24 mouse cellular contexts compared by ENCODE assay signal in the genomic region with DNA sequence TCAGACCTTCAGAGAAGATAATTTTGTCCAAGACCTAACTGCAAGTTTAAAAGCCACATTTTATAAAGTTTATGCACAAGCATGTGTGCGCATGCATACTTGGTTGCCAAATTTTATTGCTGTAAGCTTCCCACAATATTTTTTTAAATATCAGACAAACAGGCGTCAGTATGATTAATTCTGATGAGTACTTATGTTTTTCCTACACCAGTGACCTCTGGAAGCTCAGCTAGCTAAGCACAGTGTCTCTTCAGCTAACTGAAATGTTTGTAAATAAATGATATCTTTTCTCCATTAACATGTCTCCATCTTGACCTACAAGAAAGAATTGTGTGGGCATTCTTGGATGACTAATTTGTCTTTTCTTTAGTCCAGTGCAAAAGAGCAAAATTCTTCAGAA.
DNase-seq lines count a peak whose midpoint lies in the region; ATAC-seq and TF ChIP-seq lines count a peak whose summit lies in the region.
"Had no signal": no experiment of that assay in that cellular context is flagged by ENCODE, and none has a peak within 500 bp of the region (broad histone marks: within the 10 kb centered on the region; RNA-seq: fewer than 3 reads in every experiment).

No protein-coding gene starts in this region.

- no peak overlapping the region for H3K4me3 ChIP-seq in intestine, embryonic 16.5 days (ENCODE audit: low read length)
- H3K4me3 ChIP-seq in intestine, embryonic 15.5 days (replicated peaks) = no peak overlapping the region
- H3K4me3 ChIP-seq in lung, embryonic 15.5 days = no peak overlapping the region
- no peak overlapping the region for H3K4me3 ChIP-seq in lung, adult 2 months (replicated peaks; ENCODE audit: extremely low read depth, low read depth, low read length)
- no peak overlapping the region for H3K4me3 ChIP-seq in forebrain, embryonic 12.5 days (replicated peaks)
- H3K4me3 ChIP-seq: forebrain, embryonic 13.5 days; gastrocnemius, adult 2 months; hindbrain, embryonic 10.5 days; hindbrain, embryonic 13.5 days had no signal

- ATAC-seq in intestine, embryonic 16.5 days = peak; percentile 42; the same call in 1 of the 2 replicates
- no peak for ATAC-seq in intestine, embryonic 15.5 days
- ATAC-seq in lung, embryonic 15.5 days (ENCODE audit: borderline replicate concordance, extremely low read depth, low FRiP score, low TSS enrichment) = peak; percentile 67; the same call in 1 of the 2 replicates
- no peak for ATAC-seq in forebrain, embryonic 12.5 days (ENCODE audit: low FRiP score)
- ATAC-seq: activated CD4-positive, CD25-positive, alpha-beta regulatory T cell, adult 4 months; forebrain, embryonic 13.5 days; forebrain, embryonic 16.5 days; hindbrain, embryonic 16.5 days had no signal

- 49% methylated on average over 2 of the region's 2 CpGs for WGBS in intestine, embryonic 16.5 days
- WGBS in intestine, embryonic 15.5 days = 41% methylated on average over 2 of the region's 2 CpGs
- 40% methylated on average over 2 of the region's 2 CpGs for WGBS in lung, embryonic 15.5 days
- 78% methylated on average over 2 of the region's 2 CpGs for WGBS in lung, adult 2 months
- WGBS in forebrain, embryonic 12.5 days = 88% methylated on average over 2 of the region's 2 CpGs

- no peak for TF ChIP-seq CTCF in lung, adult 2 months (IDR thresholded peaks at IDR 0.05; ENCODE audit: insufficient read depth, low read length)

- H3K4me2 ChIP-seq in intestine, embryonic 16.5 days (ENCODE audit: low read depth, low read length) = no peak overlapping the region
- H3K4me2 ChIP-seq in intestine, embryonic 15.5 days (replicated peaks) = no peak overlapping the region
- H3K4me2 ChIP-seq in lung, embryonic 15.5 days = no peak overlapping the region
- H3K4me2 ChIP-seq in forebrain, embryonic 12.5 days = no peak overlapping the region
- H3K4me2 ChIP-seq: forebrain, embryonic 13.5 days; heart, embryonic 11.5 days; hindbrain, embryonic 13.5 days had no signal

- DNase-seq in lung, adult 2 months = no peak
- peak; percentile 45 for DNase-seq in 3T3-L1 (ENCODE audit: low read depth, low spot score)
- DNase-seq in adipocyte (ENCODE audit: low spot score) = peak; percentile 7
- DNase-seq in heart, postnatal 4 days = no peak
- DNase-seq: adrenal gland, postnatal 10 days; adrenal gland, postnatal 36 days; B cell, adult 2 months; cerebellum, adult 18-20 months; cerebellum, adult 9-10 months; cerebellum, postnatal 14 days; gastrocnemius, adult 2 months; gastrocnemius, postnatal 14 days; heart, adult 11 months had no signal

- H3K27ac ChIP-seq in intestine, embryonic 16.5 days (ENCODE audit: low read length) = no peak overlapping the region
- no peak overlapping the region for H3K27ac ChIP-seq in intestine, embryonic 15.5 days
- no peak overlapping the region for H3K27ac ChIP-seq in lung, embryonic 15.5 days
- no peak overlapping the region for H3K27ac ChIP-seq in forebrain, embryonic 12.5 days
- H3K27ac ChIP-seq: forebrain, embryonic 13.5 days; gastrocnemius, adult 2 months; hindbrain, embryonic 10.5 days; hindbrain, embryonic 13.5 days had no signal

- H3K9ac ChIP-seq in intestine, embryonic 16.5 days (ENCODE audit: low read depth, low read length) = no peak overlapping the region
- H3K9ac ChIP-seq in intestine, embryonic 15.5 days = no peak overlapping the region
- H3K9ac ChIP-seq in lung, embryonic 15.5 days = no peak overlapping the region
- H3K9ac ChIP-seq in forebrain, embryonic 12.5 days = no peak overlapping the region
- H3K9ac ChIP-seq: forebrain, embryonic 13.5 days; hindbrain, embryonic 13.5 days had no signal

- TF ChIP-seq POLR2A in lung, adult 2 months (IDR thresholded peaks at IDR 0.05; ENCODE audit: borderline replicate concordance, extremely low read depth, low read depth, low read length) = no peak

- no peaks in the 10 kb centered on the region for H3K36me3 ChIP-seq in intestine, embryonic 16.5 days (ENCODE audit: control insufficient read depth, insufficient read depth, low read length)
- no peaks in the 10 kb centered on the region for H3K36me3 ChIP-seq in intestine, embryonic 15.5 days
- no peaks in the 10 kb centered on the region for H3K36me3 ChIP-seq in lung, embryonic 15.5 days
- H3K36me3 ChIP-seq in forebrain, embryonic 12.5 days (replicated peaks) = no peaks in the 10 kb centered on the region
- H3K36me3 ChIP-seq: hindbrain, embryonic 10.5 days; hindbrain, embryonic 13.5 days had no signal

- H3K27me3 ChIP-seq in intestine, embryonic 16.5 days (replicated peaks; ENCODE audit: control insufficient read depth, insufficient read depth, low read length) = no peaks in the 10 kb centered on the region
- no peaks in the 10 kb centered on the region for H3K27me3 ChIP-seq in intestine, embryonic 15.5 days (replicated peaks)
- no peaks in the 10 kb centered on the region for H3K27me3 ChIP-seq in lung, embryonic 15.5 days
- no peaks in the 10 kb centered on the region for H3K27me3 ChIP-seq in forebrain, embryonic 12.5 days
- H3K27me3 ChIP-seq: forebrain, embryonic 13.5 days; hindbrain, embryonic 13.5 days had no signal

- no peaks in the 10 kb centered on the region for H3K9me3 ChIP-seq in intestine, embryonic 16.5 days (ENCODE audit: control insufficient read depth, low read length)
- no peaks in the 10 kb centered on the region for H3K9me3 ChIP-seq in intestine, embryonic 15.5 days
- H3K9me3 ChIP-seq in lung, embryonic 15.5 days = no peaks in the 10 kb centered on the region
- no peaks in the 10 kb centered on the region for H3K9me3 ChIP-seq in forebrain, embryonic 12.5 days
- H3K9me3 ChIP-seq: forebrain, embryonic 13.5 days; hindbrain, embryonic 10.5 days; hindbrain, embryonic 13.5 days had no signal

- H3K4me1 ChIP-seq in intestine, embryonic 16.5 days (ENCODE audit: control insufficient read depth, insufficient read depth, low read length) = no peaks in the 10 kb centered on the region
- no peaks in the 10 kb centered on the region for H3K4me1 ChIP-seq in intestine, embryonic 15.5 days (replicated peaks)
- no peaks in the 10 kb centered on the region for H3K4me1 ChIP-seq in lung, embryonic 15.5 days
- H3K4me1 ChIP-seq in lung, adult 2 months (ENCODE audit: control insufficient read depth, insufficient read depth, low read length) = no peaks in the 10 kb centered on the region
- H3K4me1 ChIP-seq in forebrain, embryonic 12.5 days = no peaks in the 10 kb centered on the region
- H3K4me1 ChIP-seq: forebrain, embryonic 13.5 days; hindbrain, embryonic 10.5 days; hindbrain, embryonic 13.5 days had no signal

Comparison
In these comparisons a context has a peak if more than half of its experiments do, and no peak if none do; other contexts are left out.
1. ATAC-seq: peak in intestine, embryonic 16.5 days (single experiment) and lung, embryonic 15.5 days (single experiment); none in intestine, embryonic 15.5 days (single experiment) and forebrain, embryonic 12.5 days (single experiment).
2. DNase-seq: peak in 3T3-L1 (single experiment) and adipocyte (single experiment); none in lung, adult 2 months (single experiment) and heart, postnatal 4 days (single experiment).